Mouse (Mus musculus): ENCODE results near the gene Gjc2. TPM values are rescaled to one million over a fixed set of nuclear protein-coding genes. Genes with fewer than 3 reads are reported as not detected.

The Gjc2 gene
- not detected for total RNA-seq (2023)

GRCm38 (mm10) chr11:59182864-59183331, at the start of gene Gjc2:
Gene Gjc2, minus strand, starts transcription at chr11:59183213.

GRCm38 (mm10) chr11:59228122-59228953, 45.3 kb upstream of the Gjc2 start, which contains the start of gene Arf1:
Gene Arf1, minus strand, starts transcription at chr11:59228270.

GRCm38 (mm10) chr11:59208153-59208831, 25.3 kb upstream of the Gjc2 start, which contains the start of gene 2310033P09Rik:
Gene 2310033P09Rik, plus strand, starts transcription at chr11:59208321.

GRCm38 (mm10) chr11:59202081-59202995, 19.3 kb upstream of the Gjc2 start, which contains the start of gene Mrpl55:
Gene Mrpl55, plus strand, starts transcription at chr11:59202486.

GRCm38 (mm10) chr11:59192059-59192386, 9.0 kb upstream of the Gjc2 start, which contains the start of gene Guk1:
Gene Guk1, minus strand, starts transcription at chr11:59192212.

GRCm38 (mm10) chr11:59163255-59164236, 19.5 kb downstream of the Gjc2 start, which contains the start of gene Iba57:
Gene Iba57, minus strand, starts transcription at chr11:59163739.

GRCm38 (mm10) chr11:59135904-59136452, 47.0 kb downstream of the Gjc2 start, which contains the start of gene Obscn:
Gene Obscn, minus strand, starts transcription at chr11:59136402.

Other genes starting within 250 kb of the Gjc2 start
- 10 to 100 TPM; 48.0 to 49.7 TPM for gene Rnf187, start 244.3 kb downstream of the Gjc2 start, total RNA-seq (2023)
- 10 to 100 TPM; 14.0 to 44.6 TPM for gene Hist3h2ba, start 234.3 kb downstream of the Gjc2 start, total RNA-seq (2023)
- 10 to 100 TPM; 56.8 to 72.0 TPM for gene Hist3h2a, start 228.5 kb downstream of the Gjc2 start, total RNA-seq (2023)
- not detected for gene Trim17, start 228.5 kb downstream of the Gjc2 start, total RNA-seq (2023)
- gene Trim11, start 205.1 kb downstream of the Gjc2 start, total RNA-seq (2023), result 10 to 100 TPM; 60.6 to 63.2 TPM
- under 1 TPM; 0.02 TPM for gene Obscn, start 46.8 kb downstream of the Gjc2 start, total RNA-seq (2023)
- gene Iba57, start 19.5 kb downstream of the Gjc2 start, total RNA-seq (2023), result 1 to 10 TPM; 4.8 to 6.6 TPM
- 10 to 100 TPM; 12.1 to 13.2 TPM for gene Guk1, start 9.0 kb upstream of the Gjc2 start, total RNA-seq (2023)
- 10 to 100 TPM in 1 of 2 experiments, 1 to 10 TPM in 1; 9.3 to 13.5 TPM for gene Mrpl55, start 19.3 kb upstream of the Gjc2 start, total RNA-seq (2023)
- 10 to 100 TPM; 14.8 to 16.9 TPM for gene 2310033P09Rik, start 25.1 kb upstream of the Gjc2 start, total RNA-seq (2023)
- gene Arf1, start 45.1 kb upstream of the Gjc2 start, total RNA-seq (2023), result 100 to 1,000 TPM; 309 to 327 TPM
- not detected for gene Wnt3a, start 107.5 kb upstream of the Gjc2 start, total RNA-seq (2023)
- not detected for gene Wnt9a, start 123.7 kb upstream of the Gjc2 start, total RNA-seq (2023)
- gene Prss38, start 192.4 kb upstream of the Gjc2 start, total RNA-seq (2023), result not detected

All from neutrophil, adult 59 days (primary cell).